Mouse (Mus musculus): ENCODE measurements around the gene Arhgef17.

Arhgef17 gene

GRCm38 (mm10) chr7:100911246-100911770 lies 20.6 kb downstream of the Arhgef17 start:
- no peak for DNase-seq

GRCm38 (mm10) chr7:100908567-100908966 lies 23.3 kb downstream of the Arhgef17 start:
- no peak for DNase-seq

- DNase-seq = no peak
Measured at GRCm38 (mm10) chr7:100908061-100908460, 23.8 kb downstream of the Arhgef17 start.

GRCm38 (mm10) chr7:100907231-100907630 lies 24.7 kb downstream of the Arhgef17 start:
- DNase-seq = peak; percentile 71 to 83

GRCm38 (mm10) chr7:100906029-100906789 lies 25.7 kb downstream of the Arhgef17 start:
- DNase-seq = no peak

GRCm38 (mm10) chr7:100905037-100905436 lies 26.9 kb downstream of the Arhgef17 start:
- DNase-seq = no peak

GRCm38 (mm10) chr7:100904612-100905011 lies 27.3 kb downstream of the Arhgef17 start:
- no peak for DNase-seq

GRCm38 (mm10) chr7:100902451-100903137 lies 29.3 kb downstream of the Arhgef17 start:
- DNase-seq = no peak

GRCm38 (mm10) chr7:100897828-100898227 lies 34.1 kb downstream of the Arhgef17 start:
- DNase-seq = no peak

- DNase-seq = no peak
Measured at GRCm38 (mm10) chr7:100894833-100895226, 37.1 kb downstream of the Arhgef17 start.

- DNase-seq = peak; percentile 69 to 79
Measured at GRCm38 (mm10) chr7:100894057-100894832, 37.7 kb downstream of the Arhgef17 start.

GRCm38 (mm10) chr7:100893249-100894056 lies 38.5 kb downstream of the Arhgef17 start:
- DNase-seq = peak; percentile 59 to 66

GRCm38 (mm10) chr7:100886535-100886934 lies 45.4 kb downstream of the Arhgef17 start:
- DNase-seq = peak; percentile 56 to 68

GRCm38 (mm10) chr7:100884460-100884859 lies 47.4 kb downstream of the Arhgef17 start:
- no peak for DNase-seq

GRCm38 (mm10) chr7:100881950-100882349 lies 50.0 kb downstream of the Arhgef17 start:
- no peak for DNase-seq

GRCm38 (mm10) chr7:100881531-100881930 lies 50.4 kb downstream of the Arhgef17 start:
- DNase-seq = no peak

GRCm38 (mm10) chr7:100879595-100879994 lies 52.3 kb downstream of the Arhgef17 start:
- DNase-seq = peak; percentile 46 to 56

- no peak for DNase-seq
Measured at GRCm38 (mm10) chr7:100876771-100877170, 55.1 kb downstream of the Arhgef17 start.

GRCm38 (mm10) chr7:100876293-100876692 lies 55.6 kb downstream of the Arhgef17 start:
- DNase-seq = no peak

- no peak for DNase-seq
Measured at GRCm38 (mm10) chr7:100875822-100876221, 56.1 kb downstream of the Arhgef17 start.

- DNase-seq = no peak
Measured at GRCm38 (mm10) chr7:100873197-100873596, 58.7 kb downstream of the Arhgef17 start.

- no peak for DNase-seq
Measured at GRCm38 (mm10) chr7:100871892-100872291, 60.0 kb downstream of the Arhgef17 start.
